Mouse (Mus musculus): ENCODE data around the gene Col4a2. TPM values are rescaled to one million over a fixed set of nuclear protein-coding genes. Genes with fewer than 3 reads are reported as not detected.

The Col4a2 gene
- polyA plus RNA-seq, 1 experiment from 2014 or later, result 44.5 TPM

GRCm38 (mm10) chr8:11369526-11370203 lies 57.1 kb downstream of the Col4a2 start:
- H3K9me3 ChIP-seq (ENCODE audit: control insufficient read depth), result no peaks in the 10 kb centered on the region
- H3K27me3 ChIP-seq (replicated peaks; ENCODE audit: control insufficient read depth, insufficient read depth, low read length), result no peaks in the 10 kb centered on the region
- no peak for ATAC-seq
- 74% methylated on average over 19 of the region's 19 CpGs for WGBS
- H3K4me1 ChIP-seq (replicated peaks; ENCODE audit: control insufficient read depth, insufficient read depth, low read length), result no peaks in the 10 kb centered on the region
- no peak overlapping the region; the same call in 1 of the 2 replicates for H3K27ac ChIP-seq (ENCODE audit: low read depth, low read length)
- no peaks in the 10 kb centered on the region for H3K36me3 ChIP-seq (ENCODE audit: control insufficient read depth, insufficient read depth)
- no peak overlapping the region for H3K9ac ChIP-seq (ENCODE audit: low read depth, low read length)
- H3K4me3 ChIP-seq (ENCODE audit: low read depth, low read length), result no peak overlapping the region
- TF ChIP-seq CTCF (IDR thresholded peaks at IDR 0.05; ENCODE audit: low read depth), result no peak
- H3K4me2 ChIP-seq (replicated peaks; ENCODE audit: low read depth), result no peak overlapping the region

GRCm38 (mm10) chr8:11371347-11371746 lies 58.7 kb downstream of the Col4a2 start:
- H3K4me3 ChIP-seq (ENCODE audit: low read depth, low read length), result no peak overlapping the region
- no peak overlapping the region for H3K4me2 ChIP-seq (replicated peaks; ENCODE audit: low read depth)
- H3K9me3 ChIP-seq (ENCODE audit: control insufficient read depth), result no peaks in the 10 kb centered on the region
- TF ChIP-seq CTCF (IDR thresholded peaks at IDR 0.05; ENCODE audit: low read depth), result no peak
- no peak overlapping the region for H3K9ac ChIP-seq (ENCODE audit: low read depth, low read length)
- H3K4me1 ChIP-seq (replicated peaks; ENCODE audit: control insufficient read depth, insufficient read depth, low read length), result no peaks in the 10 kb centered on the region
- no peaks in the 10 kb centered on the region for H3K36me3 ChIP-seq (ENCODE audit: control insufficient read depth, insufficient read depth)
- 63% methylated on average over 10 of the region's 10 CpGs for WGBS
- H3K27me3 ChIP-seq (replicated peaks; ENCODE audit: control insufficient read depth, insufficient read depth, low read length), result no peaks in the 10 kb centered on the region
- ATAC-seq, result no peak
- H3K27ac ChIP-seq (ENCODE audit: low read depth, low read length), result no peak overlapping the region

GRCm38 (mm10) chr8:11372080-11372479 lies 59.5 kb downstream of the Col4a2 start:
- ATAC-seq, result no peak
- no peak overlapping the region for H3K4me3 ChIP-seq (ENCODE audit: low read depth, low read length)
- WGBS, result 74% methylated on average over 8 of the region's 8 CpGs
- H3K9me3 ChIP-seq (ENCODE audit: control insufficient read depth), result no peaks in the 10 kb centered on the region
- H3K27ac ChIP-seq (ENCODE audit: low read depth, low read length), result no peak overlapping the region
- H3K9ac ChIP-seq (ENCODE audit: low read depth, low read length), result no peak overlapping the region
- no peaks in the 10 kb centered on the region for H3K4me1 ChIP-seq (replicated peaks; ENCODE audit: control insufficient read depth, insufficient read depth, low read length)
- no peaks in the 10 kb centered on the region for H3K27me3 ChIP-seq (replicated peaks; ENCODE audit: control insufficient read depth, insufficient read depth, low read length)
- H3K36me3 ChIP-seq (ENCODE audit: control insufficient read depth, insufficient read depth), result no peaks in the 10 kb centered on the region
- no peak for TF ChIP-seq CTCF (IDR thresholded peaks at IDR 0.05; ENCODE audit: low read depth)
- H3K4me2 ChIP-seq (replicated peaks; ENCODE audit: low read depth), result no peak overlapping the region

- no peak overlapping the region for H3K9ac ChIP-seq (ENCODE audit: low read depth, low read length)
- H3K36me3 ChIP-seq (ENCODE audit: control insufficient read depth, insufficient read depth), result no peaks in the 10 kb centered on the region
- ATAC-seq, result no peak
- no peak overlapping the region for H3K4me2 ChIP-seq (replicated peaks; ENCODE audit: low read depth)
- no peaks in the 10 kb centered on the region for H3K27me3 ChIP-seq (replicated peaks; ENCODE audit: control insufficient read depth, insufficient read depth, low read length)
- H3K4me1 ChIP-seq (replicated peaks; ENCODE audit: control insufficient read depth, insufficient read depth, low read length), result peaks cover 3% of the 10 kb centered on the region
- no peak overlapping the region for H3K4me3 ChIP-seq (ENCODE audit: low read depth, low read length)
- H3K9me3 ChIP-seq (ENCODE audit: control insufficient read depth), result no peaks in the 10 kb centered on the region
- H3K27ac ChIP-seq (ENCODE audit: low read depth, low read length), result no peak overlapping the region
- no peak for TF ChIP-seq CTCF (IDR thresholded peaks at IDR 0.05; ENCODE audit: low read depth)
- 76% methylated on average over 15 of the region's 15 CpGs for WGBS
Observed at GRCm38 (mm10) chr8:11373643-11374325, 61.2 kb downstream of the Col4a2 start.

- H3K27ac ChIP-seq (ENCODE audit: low read depth, low read length), result no peak overlapping the region
- no peak for ATAC-seq
- TF ChIP-seq CTCF (IDR thresholded peaks at IDR 0.05; ENCODE audit: low read depth), result no peak
- no peak overlapping the region for H3K4me2 ChIP-seq (replicated peaks; ENCODE audit: low read depth)
- H3K4me1 ChIP-seq (replicated peaks; ENCODE audit: control insufficient read depth, insufficient read depth, low read length), result peaks cover 3% of the 10 kb centered on the region
- WGBS, result 79% methylated on average over 15 of the region's 15 CpGs
- no peak overlapping the region for H3K4me3 ChIP-seq (ENCODE audit: low read depth, low read length)
- H3K9me3 ChIP-seq (ENCODE audit: control insufficient read depth), result no peaks in the 10 kb centered on the region
- H3K9ac ChIP-seq (ENCODE audit: low read depth, low read length), result no peak overlapping the region
- no peaks in the 10 kb centered on the region for H3K36me3 ChIP-seq (ENCODE audit: control insufficient read depth, insufficient read depth)
- no peaks in the 10 kb centered on the region for H3K27me3 ChIP-seq (replicated peaks; ENCODE audit: control insufficient read depth, insufficient read depth, low read length)
Observed at GRCm38 (mm10) chr8:11374326-11375076, 61.9 kb downstream of the Col4a2 start.

- Histone ChIP-seq H3K27ac (ENCODE audit: low read depth, low read length) (no peak overlapping the region), H3K4me2 (replicated peaks; ENCODE audit: low read depth) (no peak overlapping the region), H3K36me3 (ENCODE audit: control insufficient read depth, insufficient read depth) (no peaks in the 10 kb centered on the region), H3K4me1 (replicated peaks; ENCODE audit: control insufficient read depth, insufficient read depth, low read length) (peaks cover 5% of the 10 kb centered on the region), H3K4me3 (ENCODE audit: low read depth, low read length) (no peak overlapping the region), H3K9ac (ENCODE audit: low read depth, low read length) (no peak overlapping the region), H3K27me3 (replicated peaks; ENCODE audit: control insufficient read depth, insufficient read depth, low read length) (no peaks in the 10 kb centered on the region), H3K9me3 (ENCODE audit: control insufficient read depth) (no peaks in the 10 kb centered on the region)
- no peak for ATAC-seq
- 59% methylated on average over 18 of the region's 18 CpGs for WGBS
- TF ChIP-seq CTCF (IDR thresholded peaks at IDR 0.05; ENCODE audit: low read depth), result no peak
Observed at GRCm38 (mm10) chr8:11375749-11376438, 63.3 kb downstream of the Col4a2 start.
